Comparison of ENCODE assay signal across 8 mouse cellular contexts in genomic region chr3:131106451-131107291, GRCm38 (mm10). TPM values are rescaled to one million over a fixed set of nuclear protein-coding genes. Genes with fewer than 3 reads are reported as not detected.
DNase-seq lines count a peak whose midpoint lies in the region; ATAC-seq lines count a peak whose summit lies in the region.

No protein-coding gene starts in this region.

- peak overlapping the region; percentile 41 for H3K4me3 ChIP-seq in midbrain, embryonic 13.5 days (replicated peaks)

- DNase-seq in adrenal gland, postnatal 14 days = peak; percentile 32
- DNase-seq in adrenal gland, adult 2 months = no peak
- DNase-seq in ovary, postnatal 36 days (ENCODE audit: low spot score) = peak; percentile 7
- DNase-seq in ovary, adult 18-20 months (ENCODE audit: low spot score) = no peak
- DNase-seq in heart, postnatal 4 days = peak; percentile 10
- DNase-seq in c-Kit-positive CD71-positive TER-119-positive erythroid progenitor cells, embryonic 14.5 days (ENCODE audit: low spot score) = no peak
- no peak for DNase-seq in urinary bladder, postnatal 36 days (ENCODE audit: low spot score in 2 of 2)

- peak overlapping the region; percentile 84 for H3K27ac ChIP-seq in midbrain, embryonic 13.5 days

- H3K9ac ChIP-seq in midbrain, embryonic 13.5 days (replicated peaks) = peak overlapping the region; percentile 61

- H3K4me1 ChIP-seq in midbrain, embryonic 13.5 days (replicated peaks) = peaks cover 71% of the 10 kb centered on the region

- WGBS in midbrain, embryonic 13.5 days = under 1% methylated on average over 44 of the region's 45 CpGs

- peak; percentile 40 for ATAC-seq in midbrain, embryonic 13.5 days

- peaks cover 49% of the 10 kb centered on the region for H3K27me3 ChIP-seq in midbrain, embryonic 13.5 days

- peak overlapping the region; percentile 65 for H3K4me2 ChIP-seq in midbrain, embryonic 13.5 days (replicated peaks)

- no peaks in the 10 kb centered on the region for H3K9me3 ChIP-seq in midbrain, embryonic 13.5 days

- H3K36me3 ChIP-seq in midbrain, embryonic 13.5 days = no peaks in the 10 kb centered on the region

RNA-seq across cellular contexts. Expression of gene Lef1, which starts 3.6 kb away (rescaled TPM):
- total RNA-seq in adrenal gland, postnatal 14 days (2021) = 10.4 and 27.0 TPM in 2 replicates
- 10 to 100 TPM in 1 of 2 experiments, 1 to 10 TPM in 1; 10.0 to 11.7 TPM for total RNA-seq in adrenal gland, adult 2 months (2021)
- 9.6 and 10.9 TPM in 2 replicates for polyA plus RNA-seq in adrenal gland, adult 2 months (2012; rRNA removed)
- 1 to 10 TPM in 1 of 2 experiments, under 1 TPM in 1; 0.67 to 1.1 TPM for total RNA-seq in heart, postnatal 4 days (2021)
- 80.3 and 86.0 TPM in 2 replicates for polyA plus RNA-seq in midbrain, embryonic 13.5 days (2015; fragmentation: Nextera tagmentation; extraction: Ambion mirVana)

Comparison
In these comparisons a context has a peak if more than half of its experiments do, and no peak if none do; other contexts are left out.
1. DNase-seq: peak in adrenal gland, postnatal 14 days (single experiment), ovary, postnatal 36 days (single experiment) and heart, postnatal 4 days (single experiment); none in adrenal gland, adult 2 months (single experiment), ovary, adult 18-20 months (single experiment), c-Kit-positive CD71-positive TER-119-positive erythroid progenitor cells, embryonic 14.5 days (single experiment) and urinary bladder, postnatal 36 days (0 of 2).